Mouse (Mus musculus): ENCODE results near the gene Tenm3. TPM values are rescaled to one million over a fixed set of nuclear protein-coding genes. Genes with fewer than 3 reads are reported as not detected.

Tenm3 gene
- polyA plus RNA-seq, 1 experiment from 2014 or later = 36.1 TPM

DNA sequence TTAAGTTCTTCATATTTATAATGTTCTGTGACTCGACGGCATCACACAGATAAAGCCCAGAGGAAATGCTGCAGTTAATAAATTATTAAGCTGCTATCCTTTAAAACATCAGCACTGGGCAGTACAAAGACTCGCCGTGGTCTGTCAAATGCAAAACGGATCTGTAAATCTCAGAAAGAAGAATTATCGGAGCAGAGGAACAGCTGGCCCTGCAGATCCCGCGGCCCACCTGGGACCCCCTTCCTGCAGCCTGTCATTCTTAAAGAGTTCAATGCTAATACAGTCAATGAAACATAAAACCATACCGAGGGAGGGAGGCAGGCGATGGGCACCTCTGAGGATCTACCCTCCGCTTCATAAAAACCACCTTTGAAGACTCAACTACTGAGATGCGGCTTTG lies 232.6 kb downstream of the Tenm3 start:
- ATAC-seq (ENCODE audit: insufficient read depth, low FRiP score, low TSS enrichment) (no peak), DNase-seq (ENCODE audit: low spot score) (peak; percentile 33)
- Histone ChIP-seq H3K4me3 (ENCODE audit: low read depth, low read length) (no peak overlapping the region), H3K27me3 (ENCODE audit: control insufficient read depth, insufficient read depth, low read length) (no peaks in the 10 kb centered on the region), H3K9ac (ENCODE audit: low read length) (no peak overlapping the region), H3K36me3 (ENCODE audit: control insufficient read depth, insufficient read depth, low read length) (no peaks in the 10 kb centered on the region), H3K4me1 (ENCODE audit: control insufficient read depth, insufficient read depth, low read length) (peaks cover 9% of the 10 kb centered on the region; the same call in 1 of the 2 replicates), H3K4me2 (ENCODE audit: low read depth) (no peak overlapping the region), H3K9me3 (ENCODE audit: control insufficient read depth, low read length) (no peaks in the 10 kb centered on the region), H3K27ac (ENCODE audit: low read depth, low read length) (0 out of 2 replicates have a peak overlapping the region, but pooled peaks have one; percentile 39)
- 50% methylated on average over 12 of the region's 12 CpGs for WGBS

DNA sequence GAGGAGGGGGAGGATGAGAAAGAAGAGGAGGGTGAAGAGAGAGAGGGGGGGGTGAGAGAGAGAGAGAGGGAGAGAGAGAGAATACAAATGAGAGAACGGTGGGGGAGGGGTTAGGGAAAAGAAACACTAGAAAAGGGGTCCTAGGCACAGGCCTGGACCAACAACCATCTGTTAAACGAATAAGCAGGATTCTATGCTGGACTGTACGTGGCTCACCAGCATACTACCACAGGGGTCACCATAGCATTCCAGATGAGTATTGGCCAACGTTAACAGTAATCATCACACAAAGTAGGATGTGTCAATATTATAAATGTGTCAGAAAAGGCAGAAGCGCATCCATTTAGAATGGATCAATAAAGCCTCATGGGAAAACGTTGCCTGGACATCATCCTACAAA lies 233.4 kb downstream of the Tenm3 start:
- no peaks in the 10 kb centered on the region for H3K27me3 ChIP-seq (ENCODE audit: control insufficient read depth, insufficient read depth, low read length)
- H3K9ac ChIP-seq (ENCODE audit: low read length) = no peak overlapping the region
- no peak overlapping the region for H3K4me2 ChIP-seq (ENCODE audit: low read depth)
- H3K4me1 ChIP-seq (ENCODE audit: control insufficient read depth, insufficient read depth, low read length) = peaks cover 9% of the 10 kb centered on the region; the same call in 1 of the 2 replicates
- H3K27ac ChIP-seq (ENCODE audit: low read depth, low read length) = peak overlapping the region; percentile 39; the same call in 1 of the 2 replicates
- WGBS = 58% methylated on average over 6 of the region's 6 CpGs
- DNase-seq (ENCODE audit: low spot score) (no peak), ATAC-seq (ENCODE audit: insufficient read depth, low FRiP score, low TSS enrichment) (no peak)
- H3K9me3 ChIP-seq (ENCODE audit: control insufficient read depth, low read length) = no peaks in the 10 kb centered on the region
- H3K36me3 ChIP-seq (ENCODE audit: control insufficient read depth, insufficient read depth, low read length) = no peaks in the 10 kb centered on the region
- H3K4me3 ChIP-seq (ENCODE audit: low read depth, low read length) = no peak overlapping the region

GRCm38 (mm10) chr8:48609684-48610083 lies 234.1 kb downstream of the Tenm3 start:
- DNase-seq (ENCODE audit: low spot score) (no peak), ATAC-seq (ENCODE audit: insufficient read depth, low FRiP score, low TSS enrichment) (no peak)
- Histone ChIP-seq H3K27ac (ENCODE audit: low read depth, low read length) (no peak overlapping the region), H3K9me3 (ENCODE audit: control insufficient read depth, low read length) (no peaks in the 10 kb centered on the region), H3K27me3 (ENCODE audit: control insufficient read depth, insufficient read depth, low read length) (no peaks in the 10 kb centered on the region), H3K4me3 (ENCODE audit: low read depth, low read length) (no peak overlapping the region), H3K4me1 (ENCODE audit: control insufficient read depth, insufficient read depth, low read length) (peaks cover 9% of the 10 kb centered on the region; the same call in 1 of the 2 replicates), H3K36me3 (ENCODE audit: control insufficient read depth, insufficient read depth, low read length) (no peaks in the 10 kb centered on the region), H3K9ac (ENCODE audit: low read length) (no peak overlapping the region), H3K4me2 (ENCODE audit: low read depth) (no peak overlapping the region)
- 83% methylated on average over 4 of the region's 4 CpGs for WGBS

GRCm38 (mm10) chr8:48604190-48604897 lies 239.4 kb downstream of the Tenm3 start:
- 90% methylated on average over 10 of the region's 10 CpGs for WGBS
- H3K4me2 ChIP-seq (ENCODE audit: low read depth) = no peak overlapping the region
- H3K4me3 ChIP-seq (ENCODE audit: low read depth, low read length) = no peak overlapping the region
- no peaks in the 10 kb centered on the region for H3K27me3 ChIP-seq (ENCODE audit: control insufficient read depth, insufficient read depth, low read length)
- no peaks in the 10 kb centered on the region for H3K9me3 ChIP-seq (ENCODE audit: control insufficient read depth, low read length)
- no peaks in the 10 kb centered on the region for H3K4me1 ChIP-seq (ENCODE audit: control insufficient read depth, insufficient read depth, low read length)
- no peak overlapping the region for H3K9ac ChIP-seq (ENCODE audit: low read length)
- DNase-seq (ENCODE audit: low spot score) (no peak), ATAC-seq (ENCODE audit: insufficient read depth, low FRiP score, low TSS enrichment) (no peak)
- H3K36me3 ChIP-seq (ENCODE audit: control insufficient read depth, insufficient read depth, low read length) = no peaks in the 10 kb centered on the region
- no peak overlapping the region for H3K27ac ChIP-seq (ENCODE audit: low read depth, low read length)

DNA sequence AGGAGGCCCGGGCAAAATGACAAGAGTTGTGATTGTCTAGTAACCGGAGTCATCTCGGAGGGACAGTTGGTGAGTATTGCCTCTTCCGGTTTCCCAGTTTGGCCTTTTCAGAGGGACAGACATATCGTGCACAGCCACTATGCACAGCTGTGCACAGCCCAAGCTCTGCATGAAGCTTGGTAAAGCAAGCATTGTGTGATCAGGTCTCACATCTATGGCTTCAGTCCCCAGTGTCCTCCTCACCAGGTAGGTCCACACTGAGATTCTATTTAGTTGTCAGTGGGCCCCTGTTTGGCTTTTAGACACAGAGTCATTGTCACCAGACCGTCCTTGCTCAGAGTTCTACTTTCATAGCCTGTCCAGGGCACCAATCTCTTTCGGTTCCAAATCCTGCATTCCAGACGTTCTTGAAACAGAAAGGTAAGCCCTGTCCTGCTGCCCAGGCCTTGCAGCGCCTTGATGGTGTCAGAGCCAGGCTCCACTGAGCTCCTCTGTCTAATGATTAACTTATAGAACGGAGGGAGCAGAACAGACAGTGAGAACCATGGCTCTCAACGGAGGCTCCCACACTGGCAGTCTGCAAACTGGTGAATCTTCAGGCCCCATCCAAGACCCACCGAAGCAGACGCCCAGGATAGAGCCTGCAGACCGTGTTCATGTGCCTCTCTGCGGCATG lies 240.4 kb downstream of the Tenm3 start:
- no peak for DNase-seq (ENCODE audit: low spot score)
- Histone ChIP-seq H3K27ac (ENCODE audit: low read depth, low read length) (no peak overlapping the region), H3K9me3 (ENCODE audit: control insufficient read depth, low read length) (no peaks in the 10 kb centered on the region), H3K4me2 (ENCODE audit: low read depth) (no peak overlapping the region), H3K9ac (ENCODE audit: low read length) (no peak overlapping the region), H3K4me1 (ENCODE audit: control insufficient read depth, insufficient read depth, low read length) (no peaks in the 10 kb centered on the region), H3K36me3 (ENCODE audit: control insufficient read depth, insufficient read depth, low read length) (no peaks in the 10 kb centered on the region), H3K27me3 (ENCODE audit: control insufficient read depth, insufficient read depth, low read length) (no peaks in the 10 kb centered on the region), H3K4me3 (ENCODE audit: low read depth, low read length) (no peak overlapping the region)
- no peak for ATAC-seq (ENCODE audit: insufficient read depth, low FRiP score, low TSS enrichment)
- 76% methylated on average over 15 of the region's 15 CpGs for WGBS

DNA sequence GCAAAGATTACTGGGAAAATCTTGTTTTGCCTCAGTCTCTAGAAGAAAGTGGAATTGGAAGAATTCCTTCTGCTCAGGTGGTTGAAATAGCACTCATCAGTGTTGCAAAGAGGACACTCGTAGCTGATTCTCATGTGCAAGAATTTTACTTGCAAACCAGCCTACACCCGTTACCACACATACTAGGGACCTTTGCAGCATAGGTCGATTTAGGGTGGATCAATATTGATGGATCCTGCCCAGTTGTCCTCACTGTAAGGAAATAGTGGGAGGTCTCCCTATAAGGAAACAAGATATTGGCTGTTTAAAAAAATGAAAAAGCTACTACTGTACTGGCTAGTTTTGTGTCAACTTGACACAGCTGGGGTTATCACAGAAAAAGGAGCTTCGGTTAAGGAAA lies 242.1 kb downstream of the Tenm3 start:
- Histone ChIP-seq H3K36me3 (ENCODE audit: control insufficient read depth, insufficient read depth, low read length) (no peaks in the 10 kb centered on the region), H3K9ac (ENCODE audit: low read length) (no peak overlapping the region), H3K4me2 (ENCODE audit: low read depth) (no peak overlapping the region), H3K4me1 (ENCODE audit: control insufficient read depth, insufficient read depth, low read length) (no peaks in the 10 kb centered on the region), H3K4me3 (ENCODE audit: low read depth, low read length) (no peak overlapping the region), H3K9me3 (ENCODE audit: control insufficient read depth, low read length) (no peaks in the 10 kb centered on the region), H3K27me3 (ENCODE audit: control insufficient read depth, insufficient read depth, low read length) (no peaks in the 10 kb centered on the region), H3K27ac (ENCODE audit: low read depth, low read length) (no peak overlapping the region)
- ATAC-seq (ENCODE audit: insufficient read depth, low FRiP score, low TSS enrichment) (no peak), DNase-seq (ENCODE audit: low spot score) (no peak)
- 89% methylated on average over 4 of the region's 4 CpGs for WGBS

DNA sequence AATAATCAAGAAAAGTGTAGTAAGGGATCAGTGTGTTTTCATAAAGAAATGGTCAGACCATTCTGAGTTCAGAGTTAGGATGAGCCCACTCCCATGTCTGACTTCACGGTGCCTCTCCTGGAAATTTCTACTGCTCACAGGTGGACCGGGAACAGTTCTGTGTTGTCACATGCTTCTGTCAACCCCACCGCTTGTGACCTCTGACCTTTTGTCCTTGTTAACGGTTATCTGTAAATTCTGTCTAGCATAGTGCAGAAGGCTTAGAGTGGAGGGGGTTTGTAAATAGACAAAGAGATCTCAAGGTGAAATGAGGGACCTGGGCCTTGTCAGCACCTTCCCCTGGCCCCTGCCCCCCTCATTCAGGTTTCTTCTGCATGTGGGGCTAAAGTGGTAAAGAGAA lies 244.7 kb downstream of the Tenm3 start:
- Histone ChIP-seq H3K4me3 (ENCODE audit: low read depth, low read length) (no peak overlapping the region), H3K4me2 (ENCODE audit: low read depth) (no peak overlapping the region), H3K27me3 (ENCODE audit: control insufficient read depth, insufficient read depth, low read length) (no peaks in the 10 kb centered on the region), H3K9ac (ENCODE audit: low read length) (no peak overlapping the region), H3K4me1 (ENCODE audit: control insufficient read depth, insufficient read depth, low read length) (no peaks in the 10 kb centered on the region), H3K9me3 (ENCODE audit: control insufficient read depth, low read length) (no peaks in the 10 kb centered on the region), H3K36me3 (ENCODE audit: control insufficient read depth, insufficient read depth, low read length) (no peaks in the 10 kb centered on the region), H3K27ac (ENCODE audit: low read depth, low read length) (no peak overlapping the region)
- 71% methylated on average over 4 of the region's 4 CpGs for WGBS
- DNase-seq (ENCODE audit: low spot score) = no peak
- no peak for ATAC-seq (ENCODE audit: insufficient read depth, low FRiP score, low TSS enrichment)

DNA sequence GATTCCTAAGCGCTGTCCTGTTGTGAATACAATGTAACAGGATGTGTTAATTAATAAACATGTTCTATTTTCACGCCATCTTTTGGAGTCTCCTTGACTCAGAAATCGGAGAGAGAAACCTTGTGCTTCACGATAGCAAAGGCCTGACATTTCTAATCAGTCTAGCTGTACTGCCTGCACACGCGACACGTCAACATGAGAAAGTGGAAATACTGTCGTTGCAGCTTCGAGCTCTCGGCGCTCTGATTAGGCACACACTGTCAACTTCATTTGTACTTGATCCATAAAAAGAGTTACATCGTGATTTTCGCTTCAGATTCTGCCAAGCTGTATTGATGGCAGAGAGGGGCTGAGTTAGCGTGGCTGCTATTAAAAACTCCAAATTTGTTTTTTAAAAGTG lies 247.4 kb downstream of the Tenm3 start:
- 88% methylated on average over 14 of the region's 14 CpGs for WGBS

DNA sequence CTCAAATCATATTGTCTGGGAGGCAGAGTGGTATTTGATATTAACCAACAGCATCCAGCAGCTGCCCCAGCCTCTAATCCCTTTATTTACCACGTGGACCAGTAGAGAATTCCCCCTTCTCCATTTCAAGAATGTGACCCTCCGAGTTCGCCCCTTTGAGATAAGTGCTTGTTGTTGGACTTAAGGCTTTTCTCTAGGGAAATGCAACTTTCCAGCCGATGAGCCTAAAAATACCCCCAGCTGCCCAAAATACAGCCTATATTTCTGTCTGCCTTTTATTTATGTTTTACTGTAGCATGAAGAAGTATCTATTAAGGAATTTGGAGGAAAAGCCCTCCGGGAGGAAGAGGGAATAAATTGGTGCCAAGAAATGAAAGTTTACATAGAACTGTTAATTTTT lies 251.9 kb downstream of the Tenm3 start:
- Histone ChIP-seq H3K9me3 (ENCODE audit: control insufficient read depth, low read length) (no peaks in the 10 kb centered on the region), H3K27me3 (ENCODE audit: control insufficient read depth, insufficient read depth, low read length) (no peaks in the 10 kb centered on the region), H3K4me3 (ENCODE audit: low read depth, low read length) (no peak overlapping the region), H3K36me3 (ENCODE audit: control insufficient read depth, insufficient read depth, low read length) (no peaks in the 10 kb centered on the region), H3K4me2 (ENCODE audit: low read depth) (no peak overlapping the region), H3K27ac (ENCODE audit: low read depth, low read length) (no peak overlapping the region), H3K9ac (ENCODE audit: low read length) (no peak overlapping the region), H3K4me1 (ENCODE audit: control insufficient read depth, insufficient read depth, low read length) (no peaks in the 10 kb centered on the region)
- 56% methylated on average over 5 of the region's 5 CpGs for WGBS
- DNase-seq (ENCODE audit: low spot score) (no peak), ATAC-seq (ENCODE audit: insufficient read depth, low FRiP score, low TSS enrichment) (no peak)

More for the DNA sequence above, 247.4 kb downstream of the Tenm3 start:
- ATAC-seq (ENCODE audit: insufficient read depth, low FRiP score, low TSS enrichment) (no peak), DNase-seq (ENCODE audit: low spot score) (no peak)
- Histone ChIP-seq H3K27me3 (ENCODE audit: control insufficient read depth, insufficient read depth, low read length) (no peaks in the 10 kb centered on the region), H3K9me3 (ENCODE audit: control insufficient read depth, low read length) (no peaks in the 10 kb centered on the region), H3K4me2 (ENCODE audit: low read depth) (no peak overlapping the region), H3K36me3 (ENCODE audit: control insufficient read depth, insufficient read depth, low read length) (no peaks in the 10 kb centered on the region), H3K9ac (ENCODE audit: low read length) (no peak overlapping the region), H3K4me3 (ENCODE audit: low read depth, low read length) (no peak overlapping the region), H3K4me1 (ENCODE audit: control insufficient read depth, insufficient read depth, low read length) (no peaks in the 10 kb centered on the region), H3K27ac (ENCODE audit: low read depth, low read length) (no peak overlapping the region)
